Mouse (Mus musculus) spleen, adult 2 months (tissue): Measurements from ENCODE around the gene Trim41.

ENCODE experiments used
- CTCF ChIP-seq: fragments of 200-500 bp; IDR thresholded peaks from 2 replicates; pipeline ENCODE4 v1.5.1; 2011; ENCODE audit warnings: mild to moderate bottlenecking, inconsistent platforms; ENCODE audit not compliant: insufficient read depth, insufficient read length, insufficient replicate concordance; ENCODE audit errors: extremely low read depth
- POLR2A ChIP-seq: fragments of 200-500 bp; IDR thresholded peaks from 2 replicates; pipeline ENCODE4 v1.6.1; 2011; ENCODE audit warnings: low read depth, low read length, inconsistent platforms

DNA sequence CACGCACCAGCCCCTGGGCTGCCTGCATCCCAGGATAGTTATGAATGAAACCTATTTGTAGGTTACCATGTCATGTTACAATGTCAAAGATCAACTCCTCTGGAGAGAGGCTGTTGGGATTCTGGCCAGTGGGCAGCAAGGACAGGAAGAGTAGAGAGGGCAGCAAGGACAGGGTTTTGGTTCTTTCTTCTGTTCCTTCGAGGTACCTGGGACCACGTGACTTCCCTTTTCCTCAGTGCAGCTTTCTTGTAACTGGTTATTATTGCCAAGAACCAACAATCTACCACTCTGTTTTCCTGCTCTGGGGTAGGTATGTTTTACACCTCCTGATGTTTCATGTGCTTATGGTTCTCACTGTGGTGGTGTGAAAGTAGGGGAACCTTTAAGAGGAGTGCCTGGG lies 46.7 kb upstream of the Trim41 start:
- TF ChIP-seq CTCF, result no peak
- TF ChIP-seq POLR2A, result no peak
